Mouse (Mus musculus) cerebellum, adult 18-20 months (tissue): Measurements from ENCODE around the gene Amotl1.

Source experiments
- DNase-seq, 2 experiments: peaks; one replicate each; pipeline ENCODE4 v3.0.0; 2021

Amotl1 gene

GRCm38 (mm10) chr9:14544034-14544757 is 100.7 kb downstream of the Amotl1 start:
- no peak for DNase-seq

GRCm38 (mm10) chr9:14534833-14535456 is 109.9 kb downstream of the Amotl1 start:
- no peak for DNase-seq

GRCm38 (mm10) chr9:14533659-14534058 is 111.2 kb downstream of the Amotl1 start:
- no peak for DNase-seq

- DNase-seq, result no peak
Measured at GRCm38 (mm10) chr9:14532283-14532682, 112.6 kb downstream of the Amotl1 start.

- DNase-seq, result no peak
Measured at GRCm38 (mm10) chr9:14530004-14530403, 114.9 kb downstream of the Amotl1 start.

GRCm38 (mm10) chr9:14523408-14524043 is 121.3 kb downstream of the Amotl1 start:
- DNase-seq, result peak; percentile 75

- no peak for DNase-seq
Measured at GRCm38 (mm10) chr9:14521695-14522094, 123.2 kb downstream of the Amotl1 start.

- no peak for DNase-seq
Measured at GRCm38 (mm10) chr9:14520971-14521670, 123.7 kb downstream of the Amotl1 start.

GRCm38 (mm10) chr9:14518105-14518504 is 126.8 kb downstream of the Amotl1 start:
- no peak for DNase-seq

GRCm38 (mm10) chr9:14517296-14517695 is 127.6 kb downstream of the Amotl1 start:
- no peak for DNase-seq

- DNase-seq, result peak; percentile 53 to 56
Measured at GRCm38 (mm10) chr9:14512633-14513445, 132.0 kb downstream of the Amotl1 start.

GRCm38 (mm10) chr9:14500916-14501424 is 143.9 kb downstream of the Amotl1 start:
- no peak for DNase-seq

GRCm38 (mm10) chr9:14500023-14500915 is 144.6 kb downstream of the Amotl1 start, which contains the start of the genes Kdm4d and Cwc15:
Kdm4d (minus strand) TSS chr9:14500482.
Cwc15 (plus strand) TSS chr9:14500617.
- DNase-seq, result peak; percentile 92 to 97

GRCm38 (mm10) chr9:14498896-14499705 is 145.8 kb downstream of the Amotl1 start:
- no peak for DNase-seq
